Mouse (Mus musculus) MEL (cell line): ENCODE data around the gene Cltc. TPM values are rescaled to one million over a fixed set of nuclear protein-coding genes. Genes with fewer than 3 reads are reported as not detected.

Experiments
- DNase-seq: peaks from one replicate; pipeline ENCODE4 v3.0.0; 2011; ENCODE audit warnings: low read depth, low spot score
- H3K27ac ChIP-seq: 2 replicates; pipeline ENCODE4 v1.5.1; 2012; ENCODE audit warnings: low read depth, mild to moderate bottlenecking, control low read depth, low read length, moderate library complexity; ENCODE audit not compliant: control insufficient read depth
- H3K27me3 ChIP-seq, 2 experiments: fragments of 150-350 bp in 1 of 2; sonication (generic) in 1 of 2; 2 replicates each; pipeline ENCODE4 v1.6.1; 2012; ENCODE audit warnings: low read length in 2 of 2, mild to moderate bottlenecking in 2 of 2, improper control_type of control experiment in 1 of 2, moderate library complexity in 1 of 2; ENCODE audit not compliant: insufficient read depth in 2 of 2, control insufficient read depth in 1 of 2
- H3K36me3 ChIP-seq, 2 experiments: 2 replicates each; pipeline ENCODE4 v1.6.1; 2012 to 2014; ENCODE audit warnings: low read length in 2 of 2, improper control_type of control experiment in 1 of 2, inconsistent platforms in 1 of 2, mild to moderate bottlenecking in 1 of 2; ENCODE audit not compliant: insufficient read depth in 2 of 2, control insufficient read depth in 1 of 2
- H3K4me1 ChIP-seq, 2 experiments: fragments of 150-350 bp in 1 of 2; sonication (generic) in 1 of 2; 2 replicates each; pipeline ENCODE4 v1.6.1; 2012; ENCODE audit warnings: low read length in 2 of 2, improper control_type of control experiment in 1 of 2, mild to moderate bottlenecking in 1 of 2; ENCODE audit not compliant: insufficient read depth in 2 of 2, control insufficient read depth in 1 of 2
- H3K4me3 ChIP-seq, 2 experiments: fragments of 150-350 bp in 1 of 2; sonication (generic) in 1 of 2; 2 replicates each; pipeline ENCODE4 v1.5.1; 2012; ENCODE audit warnings: low read depth in 2 of 2, low read length in 2 of 2, mild to moderate bottlenecking in 2 of 2, moderate library complexity in 2 of 2, control low read depth in 1 of 2, improper control_type of control experiment in 1 of 2; ENCODE audit not compliant: control insufficient read depth in 1 of 2, insufficient read depth in 1 of 2
- H3K79me2 ChIP-seq: 2 replicates; pipeline ENCODE4 v1.6.1; 2012; ENCODE audit warnings: mild to moderate bottlenecking, low read length, moderate library complexity; ENCODE audit not compliant: control insufficient read depth, poor library complexity, insufficient read depth
- H3K9ac ChIP-seq: 2 replicates; pipeline ENCODE4 v1.6.1; 2012; ENCODE audit warnings: low read depth, mild to moderate bottlenecking, control low read depth, low read length, moderate library complexity; ENCODE audit not compliant: control insufficient read depth, poor library complexity, severe bottlenecking
- H3K9me3 ChIP-seq: fragments of 150-350 bp; sonication (generic); replicated peaks from 2 replicates; pipeline ENCODE4 v1.6.1; 2012; ENCODE audit warnings: mild to moderate bottlenecking, low read length, improper control_type of control experiment, moderate library complexity; ENCODE audit not compliant: insufficient read depth
- BHLHE40 ChIP-seq: IDR thresholded peaks from 2 replicates; pipeline ENCODE4 v1.6.1; 2012; ENCODE audit warnings: low read depth, mild to moderate bottlenecking, inconsistent platforms, low read length, improper control_type of control experiment, borderline replicate concordance
- EP300 ChIP-seq, 2 experiments: IDR thresholded peaks; 2 replicates each; pipeline ENCODE4 v1.6.1; 2011; ENCODE audit warnings: improper control_type of control experiment in 2 of 2, low read length in 2 of 2, low read depth in 1 of 2, mild to moderate bottlenecking in 1 of 2
- ETS1 ChIP-seq: IDR thresholded peaks from 2 replicates; pipeline ENCODE4 v1.6.1; 2012; ENCODE audit warnings: low read depth, mild to moderate bottlenecking, inconsistent platforms, low read length, improper control_type of control experiment, moderate library complexity
- GATA1 ChIP-seq: IDR thresholded peaks from 2 replicates; pipeline ENCODE4 v1.6.1; 2011; ENCODE audit warnings: low read depth, low read length, improper control_type of control experiment
- JUND ChIP-seq: IDR thresholded peaks from 2 replicates; pipeline ENCODE4 v1.6.1; 2011; ENCODE audit warnings: low read depth, mild to moderate bottlenecking, improper control_type of control experiment, low read length
- MAFK ChIP-seq: IDR thresholded peaks from 2 replicates; pipeline ENCODE4 v1.6.1; 2011; ENCODE audit warnings: low read depth, mild to moderate bottlenecking, low read length, improper control_type of control experiment, borderline replicate concordance
- MYC ChIP-seq: IDR thresholded peaks from 2 replicates; pipeline ENCODE4 v1.6.1; 2011; ENCODE audit warnings: low read depth, mild to moderate bottlenecking, low read length, improper control_type of control experiment, moderate library complexity
- POLR2AphosphoS2 ChIP-seq: IDR thresholded peaks from 2 replicates; pipeline ENCODE4 v1.6.1; 2011; ENCODE audit warnings: low read length, improper control_type of control experiment
- RAD21 ChIP-seq: IDR thresholded peaks from 2 replicates; pipeline ENCODE4 v1.6.1; 2011; ENCODE audit warnings: mild to moderate bottlenecking, low read depth, low read length, improper control_type of control experiment
- SIN3A ChIP-seq: IDR thresholded peaks from 2 replicates; pipeline ENCODE4 v1.6.1; 2012; ENCODE audit warnings: low read length, improper control_type of control experiment, inconsistent platforms
- SMC3 ChIP-seq: IDR thresholded peaks from 2 replicates; pipeline ENCODE4 v1.6.1; 2011; ENCODE audit warnings: low read depth, low read length, improper control_type of control experiment
- TAL1 ChIP-seq: IDR thresholded peaks from 2 replicates; pipeline ENCODE4 v1.6.1; 2012; ENCODE audit warnings: mild to moderate bottlenecking, inconsistent platforms, low read length, moderate library complexity, mixed read lengths
- TBP ChIP-seq: IDR thresholded peaks from 2 replicates; pipeline ENCODE4 v1.8.0; 2011; ENCODE audit warnings: low read depth, low read length, improper control_type of control experiment
- TCF12 ChIP-seq: IDR thresholded peaks from 2 replicates; pipeline ENCODE4 v1.6.1; 2014; ENCODE audit warnings: low read depth, mild to moderate bottlenecking, inconsistent platforms, low read length, improper control_type of control experiment, moderate library complexity
- USF1 ChIP-seq: IDR thresholded peaks from 2 replicates; pipeline ENCODE4 v1.6.1; 2014; ENCODE audit warnings: low read depth, mild to moderate bottlenecking, inconsistent platforms, low read length, improper control_type of control experiment, moderate library complexity
- ZKSCAN1 ChIP-seq: IDR thresholded peaks from 2 replicates; pipeline ENCODE4 v1.6.1; 2012; ENCODE audit warnings: low read depth, mild to moderate bottlenecking, inconsistent platforms, low read length, improper control_type of control experiment, moderate library complexity
- ZNF384 ChIP-seq: IDR thresholded peaks from 2 replicates; pipeline ENCODE4 v1.6.1; 2012; ENCODE audit warnings: low read depth, mild to moderate bottlenecking, inconsistent platforms, low read length, improper control_type of control experiment
- polyA plus RNA-seq, 2 experiments: library from polyadenylated mRNA; stranded (reverse) in 1 of 2; unstranded in 1 of 2; fragments of >175 nt in 1 of 2; fragments of >200 nt in 1 of 2; gene quantifications; 2 replicates each; pipeline versions ENCODE4 v1.2.1 to v1.2.4; 2012; ENCODE audit warnings: low replicate concordance in 2 of 2, low read depth in 1 of 2; ENCODE audit not compliant: insufficient read length in 2 of 2, insufficient read depth in 1 of 2, missing spikeins in 1 of 2
- total RNA-seq: library from RNA; depleted of rRNA; stranded (reverse); fragments of 300-350 nt; gene quantifications from 2 replicates; pipeline ENCODE4 v1.2.3, GENCODE M21; 2012

The Cltc gene
- total and polyA plus RNA-seq, 3 experiments = 149 to 300 (median 205) TPM

DNA sequence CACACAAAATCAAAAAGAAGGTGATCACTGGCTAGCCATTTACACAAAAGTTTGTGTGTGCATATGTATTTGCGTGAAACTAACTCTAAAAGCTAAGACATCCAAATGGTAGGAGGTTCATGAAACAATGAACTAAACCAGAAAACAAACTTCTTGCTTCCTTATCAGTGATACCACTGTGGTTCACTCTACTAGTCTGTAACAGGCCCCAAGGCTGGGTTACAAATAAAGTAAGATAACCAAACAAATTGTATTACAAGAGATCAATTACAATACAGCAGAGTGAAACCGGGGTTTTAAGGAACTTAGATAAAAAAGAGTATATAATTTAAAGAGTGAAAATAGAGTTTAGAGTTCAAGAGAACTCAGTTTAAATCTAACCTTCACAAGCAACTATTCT lies 89.8 kb downstream of the Cltc start:
- Histone ChIP-seq H3K9ac (0 out of 2 replicates have a peak overlapping the region, but pooled peaks have one; percentile 20), H3K4me1 (peaks cover 42 to 58% of the 10 kb centered on the region in 2 experiments), H3K27ac (peak overlapping the region; percentile 69)

DNA sequence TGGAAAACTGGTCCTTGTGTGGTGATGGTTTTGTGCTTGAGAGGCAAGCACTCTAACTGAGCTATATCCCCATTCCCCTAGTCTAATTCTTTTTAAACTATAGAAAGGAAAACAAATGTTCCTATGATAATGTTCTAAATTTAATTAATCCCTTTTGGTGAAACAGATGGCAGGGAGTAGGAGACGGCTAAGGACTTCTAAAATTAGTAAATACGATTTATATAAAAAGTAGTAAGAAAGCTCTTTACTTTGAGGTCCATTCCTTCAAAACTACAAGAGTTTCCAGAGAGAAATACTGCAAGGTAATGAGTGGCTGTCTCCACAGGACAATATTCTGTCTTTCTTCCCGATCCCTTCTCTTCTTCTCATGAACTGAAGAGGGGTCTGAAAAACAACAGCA lies 93.0 kb downstream of the Cltc start:
- TF ChIP-seq MAFK (no peak), TBP (no peak), EP300 (IDR thresholded peaks at IDR 0.05; ENCODE audit: low read depth in 1 of 2, low read length in 2 of 2) (no peak), JUND (no peak), MYC (no peak), TAL1 (no peak), BHLHE40 (no peak), ZKSCAN1 (no peak), RAD21 (no peak), USF1 (no peak), SMC3 (no peak)
- Histone ChIP-seq H3K36me3 (peaks cover 25 to 55% of the 10 kb centered on the region in 2 experiments), H3K27me3 (no peaks in the 10 kb centered on the region), H3K4me3 (no peak overlapping the region), H3K27ac (peak overlapping the region; percentile 25; the same call in 1 of the 2 replicates), H3K9ac (no peak overlapping the region), H3K4me1 (peaks cover 36 to 44% of the 10 kb centered on the region in 2 experiments), H3K9me3 (no peaks in the 10 kb centered on the region), H3K79me2 (peaks cover 10% of the 10 kb centered on the region)
- no peak for DNase-seq

More for the DNA sequence above, 89.8 kb downstream of the Cltc start:
- H3K27me3 ChIP-seq = no peaks in the 10 kb centered on the region
- peaks cover 15 to 75% of the 10 kb centered on the region in 2 experiments for H3K36me3 ChIP-seq
- H3K4me3 ChIP-seq = no peak overlapping the region
- peaks cover 15% of the 10 kb centered on the region for H3K79me2 ChIP-seq
- no peak for TF ChIP-seq POLR2AphosphoS2
- TF ChIP-seq ETS1 = peak; percentile 69
- peak; percentile 86 for TF ChIP-seq GATA1
- 0 out of 2 replicates have a peak, but pooled peaks have one; percentile 10 for TF ChIP-seq ZNF384
- TF ChIP-seq SIN3A = peak; percentile 36; the same call in 1 of the 2 replicates
- peak; percentile 47 for TF ChIP-seq TAL1
- TF ChIP-seq EP300 (IDR thresholded peaks at IDR 0.05; ENCODE audit: low read depth in 1 of 2, low read length in 2 of 2) = peak; percentile 73 to 76
- TF ChIP-seq TCF12 = peak; percentile 20; the same call in 1 of the 2 replicates
- TF ChIP-seq TBP = no peak
- DNase-seq = peak; percentile 74
- no peaks in the 10 kb centered on the region for H3K9me3 ChIP-seq
